Mouse (Mus musculus): ENCODE measurements around the gene Efnb2. TPM values are rescaled to one million over a fixed set of nuclear protein-coding genes. Genes with fewer than 3 reads are reported as not detected.

Efnb2 gene
- total RNA-seq, 1 experiment, result 30.6 TPM

DNA sequence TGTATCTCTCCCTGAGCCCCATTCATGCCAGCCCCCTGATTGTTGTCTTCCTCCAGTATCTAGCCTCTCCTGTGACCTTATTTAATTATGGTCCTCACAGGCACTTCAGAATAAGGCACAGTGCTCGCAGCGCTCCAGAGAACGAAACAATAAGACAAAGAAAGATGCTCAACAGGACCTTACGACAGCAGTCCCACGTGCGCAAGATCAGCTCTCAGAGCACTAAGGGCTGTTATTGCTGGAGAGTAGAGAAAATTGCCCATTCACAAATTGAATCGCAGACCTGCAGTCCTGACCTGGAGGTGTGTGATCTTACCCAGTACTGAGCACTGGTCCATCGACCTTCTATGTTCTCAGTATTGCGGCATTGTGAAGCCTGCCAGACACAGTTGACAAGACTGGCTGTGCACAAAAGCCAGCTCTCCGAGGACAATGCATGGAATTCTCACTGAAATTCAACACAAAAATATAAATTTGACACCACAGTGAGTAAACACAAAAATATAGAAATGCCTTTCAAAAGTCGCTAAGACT is 83.2 kb downstream of the Efnb2 start:
- in situ Hi-C loops (cut with MboI; ENCODE audit: low sequenced_read_pairs in 2 of 2, unreplicated experiment in 2 of 2), result no loop called here
- no peaks in the 10 kb centered on the region for H3K36me3 ChIP-seq (ENCODE audit: control insufficient read depth, insufficient read depth, low read length, poor library complexity, severe bottlenecking)
- H3K4me3 ChIP-seq (ENCODE audit: insufficient read depth in 1 of 2, low read depth in 1 of 2, low read length in 2 of 2, poor library complexity in 1 of 2, severe bottlenecking in 1 of 2), result no peak overlapping the region
- H3K27ac ChIP-seq (ENCODE audit: insufficient read depth, low read depth, low read length, poor library complexity, severe bottlenecking), result no peak overlapping the region
- no peak for TF ChIP-seq CHD2 (IDR thresholded peaks at IDR 0.05; ENCODE audit: low read depth, low read length)
- no peak for TF ChIP-seq ZNF384 (IDR thresholded peaks at IDR 0.05; ENCODE audit: low read depth, low read length)
- TF ChIP-seq HCFC1 (IDR thresholded peaks at IDR 0.05; ENCODE audit: borderline replicate concordance, insufficient read depth, low read length), result no peak
- TF ChIP-seq MAFK (IDR thresholded peaks at IDR 0.05; ENCODE audit: insufficient read depth, low read depth, low read length), result no peak
- no peak for TF ChIP-seq ZC3H11A (IDR thresholded peaks at IDR 0.05; ENCODE audit: borderline replicate concordance, low read depth, low read length)
- H3K9ac ChIP-seq (ENCODE audit: insufficient read depth, low read depth, low read length, poor library complexity, severe bottlenecking), result no peak overlapping the region
- no peaks in the 10 kb centered on the region for H3K9me3 ChIP-seq (ENCODE audit: control insufficient read depth, insufficient read depth, low read depth, low read length)
- no peaks in the 10 kb centered on the region for H3K4me1 ChIP-seq (ENCODE audit: control insufficient read depth in 2 of 2, insufficient read depth in 2 of 2, low read length in 2 of 2, poor library complexity in 1 of 2)
- no peak for DNase-seq (ENCODE audit: low read depth, low spot score)

DNA sequence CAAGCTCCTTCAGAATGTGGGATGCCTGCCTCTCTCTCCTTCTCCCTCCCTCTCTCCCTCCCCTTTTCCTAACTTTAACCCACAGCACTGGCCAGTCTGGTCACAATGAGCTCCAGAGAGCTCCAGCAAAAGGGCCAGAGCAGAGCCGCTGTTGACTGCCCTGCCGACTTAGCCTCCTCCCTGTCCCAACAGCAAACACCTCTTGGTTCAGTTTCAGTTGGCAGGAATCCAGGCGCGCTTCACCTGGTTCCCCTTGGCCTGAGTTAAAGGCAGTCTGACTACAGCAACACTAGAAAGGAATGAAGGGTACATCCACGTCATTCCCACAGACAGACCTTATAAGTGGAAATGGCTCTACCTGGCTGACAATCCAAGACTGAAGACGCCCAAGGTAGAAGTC is 84.2 kb downstream of the Efnb2 start:
- in situ Hi-C loops (cut with MboI; ENCODE audit: low sequenced_read_pairs in 2 of 2, unreplicated experiment in 2 of 2), result no loop called here

DNA sequence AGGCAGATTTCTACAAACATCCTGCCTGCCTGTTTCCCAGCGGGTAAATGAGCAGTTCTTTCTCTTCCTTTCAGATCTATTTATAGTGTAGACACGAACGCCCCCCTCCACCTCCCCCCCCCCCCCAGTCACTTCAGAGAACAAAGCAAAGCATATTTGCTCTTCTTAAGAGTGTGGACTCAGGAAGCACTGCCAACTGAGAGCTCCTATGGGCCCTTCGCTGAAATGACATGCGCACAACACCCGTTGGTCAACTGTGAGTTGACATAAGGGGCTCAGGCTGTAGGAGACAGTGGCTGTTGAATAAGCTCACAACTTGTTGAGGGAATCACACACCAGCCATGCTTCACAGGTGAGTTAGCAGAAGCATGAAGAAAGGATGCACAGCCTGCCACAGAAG is 84.8 kb downstream of the Efnb2 start:
- no peak for TF ChIP-seq HCFC1 (IDR thresholded peaks at IDR 0.05; ENCODE audit: borderline replicate concordance, insufficient read depth, low read length)
- in situ Hi-C loops (cut with MboI; ENCODE audit: low sequenced_read_pairs in 2 of 2, unreplicated experiment in 2 of 2), result no loop called here
- no peak overlapping the region for H3K4me3 ChIP-seq (ENCODE audit: insufficient read depth in 1 of 2, low read depth in 1 of 2, low read length in 2 of 2, poor library complexity in 1 of 2, severe bottlenecking in 1 of 2)
- H3K4me1 ChIP-seq (ENCODE audit: control insufficient read depth in 2 of 2, insufficient read depth in 2 of 2, low read length in 2 of 2, poor library complexity in 1 of 2), result no peaks in the 10 kb centered on the region
- H3K9me3 ChIP-seq (ENCODE audit: control insufficient read depth, insufficient read depth, low read depth, low read length), result no peaks in the 10 kb centered on the region
- no peak for DNase-seq (ENCODE audit: low read depth, low spot score)
- H3K27ac ChIP-seq (ENCODE audit: insufficient read depth, low read depth, low read length, poor library complexity, severe bottlenecking), result no peak overlapping the region
- H3K36me3 ChIP-seq (ENCODE audit: control insufficient read depth, insufficient read depth, low read length, poor library complexity, severe bottlenecking), result no peaks in the 10 kb centered on the region
- H3K9ac ChIP-seq (ENCODE audit: insufficient read depth, low read depth, low read length, poor library complexity, severe bottlenecking), result no peak overlapping the region

More for the DNA sequence above, 84.2 kb downstream of the Efnb2 start:
- no peak for DNase-seq (ENCODE audit: low read depth, low spot score)
- Histone ChIP-seq H3K4me1 (ENCODE audit: control insufficient read depth in 2 of 2, insufficient read depth in 2 of 2, low read length in 2 of 2, poor library complexity in 1 of 2) (no peaks in the 10 kb centered on the region), H3K36me3 (ENCODE audit: control insufficient read depth, insufficient read depth, low read length, poor library complexity, severe bottlenecking) (no peaks in the 10 kb centered on the region), H3K9ac (ENCODE audit: insufficient read depth, low read depth, low read length, poor library complexity, severe bottlenecking) (no peak overlapping the region), H3K9me3 (ENCODE audit: control insufficient read depth, insufficient read depth, low read depth, low read length) (no peaks in the 10 kb centered on the region), H3K27ac (ENCODE audit: insufficient read depth, low read depth, low read length, poor library complexity, severe bottlenecking) (no peak overlapping the region), H3K4me3 (ENCODE audit: insufficient read depth in 1 of 2, low read depth in 1 of 2, low read length in 2 of 2, poor library complexity in 1 of 2, severe bottlenecking in 1 of 2) (no peak overlapping the region)
- TF ChIP-seq ZNF384 (IDR thresholded peaks at IDR 0.05; ENCODE audit: low read depth, low read length), result no peak

DNA sequence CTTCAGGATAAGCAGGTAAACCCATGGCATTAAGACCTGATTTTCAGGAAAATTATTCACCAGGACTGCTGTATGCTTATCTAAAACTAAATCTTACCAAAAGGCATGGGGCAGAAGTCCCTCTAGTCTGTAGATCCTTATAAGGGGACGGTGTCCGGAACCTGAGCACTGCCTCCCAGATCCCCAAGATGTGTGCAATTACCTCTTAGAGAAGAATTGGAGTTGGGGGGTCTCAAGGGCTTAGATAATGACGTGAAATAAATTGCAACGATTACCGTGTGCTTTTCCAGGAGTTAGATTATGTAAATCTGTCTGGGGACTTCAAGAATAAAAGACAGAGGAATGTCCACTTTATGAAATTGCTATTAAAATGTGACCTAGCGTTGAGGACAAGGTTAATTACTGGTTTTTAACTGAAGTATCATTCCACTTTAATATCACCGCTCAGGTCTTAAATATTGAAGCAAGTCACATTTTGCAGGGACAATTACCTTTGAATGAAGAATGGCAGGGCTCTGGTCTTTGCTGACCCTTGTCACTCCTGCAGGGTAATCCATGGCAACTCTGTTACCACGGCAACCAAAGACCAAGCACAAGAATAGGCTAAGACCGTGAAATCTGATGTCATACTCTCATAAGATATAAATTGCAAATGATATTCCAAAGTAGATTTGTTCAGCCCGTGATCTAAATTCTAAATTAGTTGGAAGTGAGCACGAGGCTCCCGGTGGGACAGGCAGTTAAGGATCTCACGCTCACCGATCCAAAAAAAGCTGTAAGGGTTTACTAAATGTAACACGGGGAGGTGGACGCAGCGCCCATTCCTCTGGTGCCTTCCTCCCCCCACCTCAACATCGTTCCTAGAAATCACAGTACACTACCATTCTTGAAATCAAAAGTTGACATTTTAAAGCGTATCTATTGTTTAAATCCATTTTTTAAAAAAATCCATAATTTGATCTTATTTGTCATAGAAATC is 86.2 kb downstream of the Efnb2 start:
- H3K9me3 ChIP-seq (ENCODE audit: control insufficient read depth, insufficient read depth, low read depth, low read length), result no peaks in the 10 kb centered on the region
- no peak for DNase-seq (ENCODE audit: low read depth, low spot score)
- no peaks in the 10 kb centered on the region for H3K4me1 ChIP-seq (ENCODE audit: control insufficient read depth in 2 of 2, insufficient read depth in 2 of 2, low read length in 2 of 2, poor library complexity in 1 of 2)
- TF ChIP-seq HCFC1 (IDR thresholded peaks at IDR 0.05; ENCODE audit: borderline replicate concordance, insufficient read depth, low read length), result no peak
- H3K4me3 ChIP-seq (ENCODE audit: insufficient read depth in 1 of 2, low read depth in 1 of 2, low read length in 2 of 2, poor library complexity in 1 of 2, severe bottlenecking in 1 of 2), result no peak overlapping the region
- H3K36me3 ChIP-seq (ENCODE audit: control insufficient read depth, insufficient read depth, low read length, poor library complexity, severe bottlenecking), result no peaks in the 10 kb centered on the region
- H3K9ac ChIP-seq (ENCODE audit: insufficient read depth, low read depth, low read length, poor library complexity, severe bottlenecking), result no peak overlapping the region
- no peak overlapping the region for H3K27ac ChIP-seq (ENCODE audit: insufficient read depth, low read depth, low read length, poor library complexity, severe bottlenecking)
- in situ Hi-C loops (cut with MboI; ENCODE audit: low sequenced_read_pairs in 2 of 2, unreplicated experiment in 2 of 2), result no loop called here

DNA sequence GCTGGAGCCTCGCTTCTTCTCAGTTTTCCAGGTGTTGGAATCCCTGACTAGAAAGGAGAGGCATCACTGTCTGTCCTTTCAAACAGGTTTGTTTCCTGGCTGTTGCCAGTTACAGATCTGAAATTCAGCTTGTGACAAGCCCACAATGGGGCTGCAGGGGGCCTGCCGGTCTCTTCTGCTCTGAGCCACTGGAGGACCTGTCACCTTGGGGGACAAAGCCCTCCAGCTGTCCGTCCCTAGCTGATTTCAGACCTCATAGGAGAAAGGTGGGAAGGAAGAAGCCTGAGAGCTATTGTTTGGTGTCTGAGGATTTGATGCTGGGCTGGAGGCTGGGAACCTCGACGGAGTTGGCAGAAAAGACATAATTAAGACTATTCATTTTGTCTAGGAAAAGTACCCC is 88.8 kb downstream of the Efnb2 start:
- H3K36me3 ChIP-seq (ENCODE audit: control insufficient read depth, insufficient read depth, low read length, poor library complexity, severe bottlenecking), result no peaks in the 10 kb centered on the region
- in situ Hi-C loops (cut with MboI; ENCODE audit: low sequenced_read_pairs in 2 of 2, unreplicated experiment in 2 of 2), result no loop called here
- no peak overlapping the region for H3K27ac ChIP-seq (ENCODE audit: insufficient read depth, low read depth, low read length, poor library complexity, severe bottlenecking)
- H3K9ac ChIP-seq (ENCODE audit: insufficient read depth, low read depth, low read length, poor library complexity, severe bottlenecking), result no peak overlapping the region
- no peak for DNase-seq (ENCODE audit: low read depth, low spot score)
- no peak overlapping the region for H3K4me3 ChIP-seq (ENCODE audit: insufficient read depth in 1 of 2, low read depth in 1 of 2, low read length in 2 of 2, poor library complexity in 1 of 2, severe bottlenecking in 1 of 2)
- no peaks in the 10 kb centered on the region for H3K4me1 ChIP-seq (ENCODE audit: control insufficient read depth in 2 of 2, insufficient read depth in 2 of 2, low read length in 2 of 2, poor library complexity in 1 of 2)
- H3K9me3 ChIP-seq (ENCODE audit: control insufficient read depth, insufficient read depth, low read depth, low read length), result no peaks in the 10 kb centered on the region
- no peak for TF ChIP-seq ZNF384 (IDR thresholded peaks at IDR 0.05; ENCODE audit: low read depth, low read length)
- no peak for TF ChIP-seq MAFK (IDR thresholded peaks at IDR 0.05; ENCODE audit: insufficient read depth, low read depth, low read length)
- no peak for TF ChIP-seq ZC3H11A (IDR thresholded peaks at IDR 0.05; ENCODE audit: borderline replicate concordance, low read depth, low read length)
- no peak for TF ChIP-seq CHD2 (IDR thresholded peaks at IDR 0.05; ENCODE audit: low read depth, low read length)
- no peak for TF ChIP-seq HCFC1 (IDR thresholded peaks at IDR 0.05; ENCODE audit: borderline replicate concordance, insufficient read depth, low read length)
